Mouse (Mus musculus) thymus, postnatal 10 days (tissue): ENCODE data around the gene Fscb.

Experiments
- DNase-seq, 2 experiments: peaks; one replicate each; pipeline ENCODE4 v3.0.0; 2021; ENCODE audit warnings: low spot score in 2 of 2

Gene Fscb

DNA sequence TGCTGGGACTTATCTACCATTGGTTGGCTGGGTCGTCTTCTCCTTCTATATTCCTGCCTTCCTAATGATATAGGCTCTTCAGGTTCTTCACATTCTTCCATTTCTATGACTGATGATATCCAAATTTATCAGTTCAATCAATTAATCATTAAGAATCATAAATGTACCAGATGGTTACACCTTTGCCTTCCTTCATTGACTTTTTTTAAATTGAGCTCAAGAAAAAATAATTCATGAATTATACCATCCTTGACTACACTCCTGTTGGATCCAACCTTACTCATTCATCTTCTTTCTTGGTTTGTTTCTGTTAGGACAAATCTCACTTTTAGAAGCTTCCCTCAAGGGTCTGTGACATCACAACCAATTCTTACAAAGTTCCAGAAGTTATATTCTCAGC is at the start of gene Fscb:
Gene Fscb (minus strand): TSS at position 101 of the 400 bp plus-strand sequence.
- no peak for DNase-seq

DNA sequence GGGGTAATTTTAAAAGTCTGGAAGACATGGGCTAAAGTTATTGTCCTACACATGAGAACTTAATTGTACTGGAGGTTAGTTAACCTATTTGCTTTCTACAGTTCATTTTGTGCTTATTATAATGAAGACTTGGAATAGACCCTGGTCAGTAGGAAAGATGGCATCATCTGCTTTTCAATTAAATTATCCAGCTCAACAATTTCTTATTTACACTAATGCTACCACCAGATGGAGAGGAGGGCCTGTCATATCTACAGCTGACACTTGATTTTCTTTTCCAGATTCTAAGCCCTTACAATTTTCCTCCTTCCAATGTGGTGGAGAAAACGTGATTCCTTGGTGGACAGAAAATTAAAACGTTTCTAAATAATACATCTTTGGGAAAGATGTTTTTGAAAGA is 42.3 kb upstream of the Fscb start:
- no peak for DNase-seq

DNA sequence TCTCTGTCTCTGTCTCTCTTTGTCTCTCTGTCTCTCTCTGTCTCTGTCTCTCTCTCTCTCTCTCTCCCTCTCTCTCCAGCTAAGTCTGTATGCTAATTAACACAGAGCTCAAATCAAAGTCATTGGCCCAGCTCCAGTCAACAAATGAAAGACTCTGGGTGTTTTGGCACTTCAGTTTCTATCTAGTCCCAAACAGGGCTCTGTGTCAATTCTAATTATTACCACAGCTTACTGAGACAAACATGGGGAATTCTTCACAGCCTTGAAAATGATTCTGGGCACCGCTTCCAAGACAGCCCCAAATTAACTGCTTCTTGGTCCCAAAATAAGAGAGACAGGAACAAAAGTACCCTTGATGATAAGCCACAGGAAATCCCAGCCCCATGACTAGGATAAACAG is 38.9 kb upstream of the Fscb start:
- DNase-seq: no peak

GRCm38 (mm10) chr12:64497706-64498105 is 23.2 kb upstream of the Fscb start:
- DNase-seq: no peak

DNA sequence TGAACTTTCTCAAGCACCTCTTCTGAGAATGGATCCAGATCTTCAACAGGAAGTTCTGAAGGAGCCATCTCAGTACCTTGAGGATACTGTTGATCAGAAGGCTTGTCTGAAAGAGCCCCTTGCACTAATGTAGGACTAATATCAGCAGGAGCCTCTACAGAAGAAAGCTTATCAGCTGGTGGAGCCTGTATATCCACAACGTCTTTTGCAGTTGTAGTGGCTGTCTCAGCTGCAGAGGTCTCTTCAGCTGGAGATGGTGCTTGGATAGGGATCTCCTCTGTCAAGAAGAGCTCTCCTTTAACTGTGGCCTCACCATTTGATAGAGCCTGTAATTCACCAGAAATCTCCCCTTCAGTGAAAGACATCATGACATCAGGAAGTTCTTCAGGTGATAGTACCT is 875 bp downstream of the Fscb start:
- no peak for DNase-seq

- no peak for DNase-seq
Measured at GRCm38 (mm10) chr12:64473136-64473535, 1.4 kb downstream of the Fscb start.

- DNase-seq: no peak
Measured at GRCm38 (mm10) chr12:64455228-64455627, 19.3 kb downstream of the Fscb start.

DNA sequence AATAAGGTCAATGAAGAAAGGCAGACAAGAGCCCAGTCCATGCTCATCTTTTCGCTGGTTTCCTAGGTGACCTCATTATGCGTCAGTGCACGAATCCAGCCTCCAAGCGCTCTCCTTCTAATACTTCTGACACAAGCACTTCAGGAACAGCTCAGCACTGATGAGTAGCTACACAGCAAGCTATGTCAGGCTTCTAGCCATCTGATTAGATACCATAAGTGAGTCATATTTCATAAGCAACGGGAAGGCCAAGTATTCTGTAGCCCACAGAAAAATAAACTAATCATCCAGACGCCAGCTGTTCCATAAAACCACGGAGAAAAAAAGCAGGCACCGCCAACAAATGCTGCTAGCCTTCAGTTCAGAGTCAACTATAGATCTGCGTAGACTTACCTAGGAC is 24.6 kb downstream of the Fscb start:
- no peak for DNase-seq

DNA sequence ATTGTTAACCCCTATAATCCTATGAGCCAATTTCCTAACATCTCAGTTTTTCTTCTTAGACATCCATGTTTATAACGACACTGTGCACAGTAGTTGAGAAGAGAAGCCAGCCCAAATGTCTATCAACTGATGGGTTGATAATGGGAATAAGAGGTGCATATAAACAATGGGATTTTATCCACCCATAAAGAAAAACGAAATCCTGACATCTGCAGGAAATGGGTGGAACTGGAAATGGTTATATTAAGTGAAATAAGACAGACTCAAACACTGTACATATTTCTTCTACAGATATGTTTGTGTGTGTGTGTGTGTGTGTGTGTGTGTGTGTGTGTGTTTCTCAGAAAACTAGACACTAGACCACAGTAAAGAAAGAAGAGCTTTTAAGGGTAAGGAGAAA is 37.8 kb downstream of the Fscb start:
- no peak for DNase-seq
